Mouse (Mus musculus): Measurements from ENCODE around the gene B4galt1. TPM values are rescaled to one million over a fixed set of nuclear protein-coding genes. Genes with fewer than 3 reads are reported as not detected.

B4galt1 gene
- polyA plus RNA-seq, 1 experiment: 3.2 TPM

DNA sequence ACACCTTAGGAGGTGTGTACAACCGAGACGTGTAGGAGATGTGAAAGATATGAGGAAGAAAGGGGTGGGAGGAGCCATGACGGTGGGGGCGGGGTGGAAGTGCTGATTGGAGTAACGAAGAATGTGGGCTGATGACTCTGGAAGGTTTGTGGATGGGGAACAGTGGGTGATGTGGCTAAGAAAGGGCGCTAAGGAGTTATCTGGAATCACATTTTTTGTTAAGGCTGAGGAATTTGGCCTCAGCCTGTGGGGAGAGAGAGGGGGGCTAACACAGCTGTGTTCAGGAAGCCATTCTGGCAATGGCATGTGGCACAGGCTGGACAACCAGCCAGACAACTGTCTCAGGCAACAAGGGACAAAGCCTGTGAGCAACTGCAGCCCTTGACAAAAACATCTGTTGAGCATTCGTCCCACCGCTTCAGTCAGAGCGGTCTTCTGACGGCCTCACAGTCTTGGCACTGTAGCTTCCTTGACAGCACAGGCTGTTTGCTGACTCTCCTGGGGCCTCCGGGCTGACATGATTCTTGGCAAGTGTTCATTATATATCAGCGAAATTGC lies 23.1 kb upstream of the B4galt1 start:
- TF ChIP-seq CTCF (IDR thresholded peaks at IDR 0.05; ENCODE audit: borderline replicate concordance, insufficient read depth, low read depth, low read length) (no peak), POLR2A (IDR thresholded peaks at IDR 0.05; ENCODE audit: borderline replicate concordance, insufficient read depth, low read length) (no peak)
- H3K4me3 ChIP-seq (replicated peaks; ENCODE audit: insufficient read depth, low read depth, low read length): no peak overlapping the region
- no peaks in the 10 kb centered on the region for H3K27me3 ChIP-seq (ENCODE audit: control insufficient read depth, insufficient read depth, low read length)
- 36% methylated on average over 12 of the region's 12 CpGs for WGBS
- H3K27ac ChIP-seq (ENCODE audit: insufficient read depth, low read length): no peak overlapping the region
- no peak for DNase-seq
- H3K4me1 ChIP-seq (ENCODE audit: control insufficient read depth, insufficient read depth, low read length): peaks cover 18% of the 10 kb centered on the region

GRCm38 (mm10) chr4:40875842-40876241 lies 22.0 kb upstream of the B4galt1 start:
- WGBS: 58% methylated on average over 20 of the region's 20 CpGs
- Histone ChIP-seq H3K27ac (ENCODE audit: insufficient read depth, low read length) (no peak overlapping the region), H3K4me1 (ENCODE audit: control insufficient read depth, insufficient read depth, low read length) (peaks cover 18% of the 10 kb centered on the region), H3K4me3 (replicated peaks; ENCODE audit: insufficient read depth, low read depth, low read length) (no peak overlapping the region), H3K27me3 (ENCODE audit: control insufficient read depth, insufficient read depth, low read length) (no peaks in the 10 kb centered on the region)
- TF ChIP-seq CTCF (IDR thresholded peaks at IDR 0.05; ENCODE audit: borderline replicate concordance, insufficient read depth, low read depth, low read length): no peak
- TF ChIP-seq POLR2A (IDR thresholded peaks at IDR 0.05; ENCODE audit: borderline replicate concordance, insufficient read depth, low read length): no peak
- peak; percentile 25 to 41 for DNase-seq

DNA sequence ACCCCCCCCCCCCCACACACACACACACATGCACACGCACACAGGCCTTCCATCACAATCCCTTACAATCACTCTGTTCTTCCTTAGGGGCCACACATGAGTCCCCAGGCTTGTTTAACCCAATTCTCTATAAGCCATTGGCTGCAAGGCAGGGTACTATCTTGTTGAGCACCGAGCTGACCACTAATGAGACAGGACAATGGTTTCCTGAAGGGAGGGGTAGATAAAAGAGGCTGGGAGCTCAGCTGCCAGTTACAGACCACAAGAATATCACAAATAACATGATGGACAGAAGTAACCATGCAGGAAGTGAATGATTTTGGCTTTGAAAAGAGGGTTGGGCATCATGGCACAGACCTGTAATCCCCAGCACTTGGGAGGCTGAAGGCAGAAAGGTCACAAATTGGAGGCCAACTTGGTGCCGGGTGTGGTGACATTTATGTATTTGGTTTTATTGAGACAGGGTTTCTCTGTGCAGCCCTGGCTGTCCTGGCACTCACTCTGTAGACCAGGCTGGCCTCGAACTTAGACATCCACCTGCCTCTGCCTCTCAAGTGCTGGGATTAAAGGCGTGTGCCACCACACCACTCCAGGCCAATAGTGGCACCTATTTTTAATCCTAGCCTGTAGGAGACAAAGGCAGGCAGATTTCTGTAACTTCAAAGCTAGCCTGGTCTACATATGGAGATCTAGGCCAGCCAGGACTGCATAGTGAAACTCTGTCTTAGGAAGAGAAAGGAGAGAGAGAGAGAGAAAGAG lies 21.2 kb upstream of the B4galt1 start:
- H3K27ac ChIP-seq (ENCODE audit: insufficient read depth, low read length): no peak overlapping the region
- DNase-seq: no peak
- WGBS: 91% methylated on average over 5 of the region's 5 CpGs
- H3K4me3 ChIP-seq (replicated peaks; ENCODE audit: insufficient read depth, low read depth, low read length): no peak overlapping the region
- H3K27me3 ChIP-seq (ENCODE audit: control insufficient read depth, insufficient read depth, low read length): no peaks in the 10 kb centered on the region
- TF ChIP-seq CTCF (IDR thresholded peaks at IDR 0.05; ENCODE audit: borderline replicate concordance, insufficient read depth, low read depth, low read length) (no peak), POLR2A (IDR thresholded peaks at IDR 0.05; ENCODE audit: borderline replicate concordance, insufficient read depth, low read length) (no peak)
- H3K4me1 ChIP-seq (ENCODE audit: control insufficient read depth, insufficient read depth, low read length): peaks cover 18% of the 10 kb centered on the region

- H3K4me3 ChIP-seq (replicated peaks; ENCODE audit: insufficient read depth, low read depth, low read length): no peak overlapping the region
- DNase-seq: peak; percentile 48 to 66
- H3K4me1 ChIP-seq (ENCODE audit: control insufficient read depth, insufficient read depth, low read length): peaks cover 20% of the 10 kb centered on the region
- TF ChIP-seq POLR2A (IDR thresholded peaks at IDR 0.05; ENCODE audit: borderline replicate concordance, insufficient read depth, low read length) (no peak), CTCF (IDR thresholded peaks at IDR 0.05; ENCODE audit: borderline replicate concordance, insufficient read depth, low read depth, low read length) (no peak)
- WGBS: 9% methylated on average over 6 of the region's 6 CpGs
- peak overlapping the region; percentile 64 for H3K27ac ChIP-seq (ENCODE audit: insufficient read depth, low read length)
- no peaks in the 10 kb centered on the region for H3K27me3 ChIP-seq (ENCODE audit: control insufficient read depth, insufficient read depth, low read length)
These were observed 20.4 kb upstream of the B4galt1 start for GRCm38 (mm10) chr4:40874151-40874600.

DNA sequence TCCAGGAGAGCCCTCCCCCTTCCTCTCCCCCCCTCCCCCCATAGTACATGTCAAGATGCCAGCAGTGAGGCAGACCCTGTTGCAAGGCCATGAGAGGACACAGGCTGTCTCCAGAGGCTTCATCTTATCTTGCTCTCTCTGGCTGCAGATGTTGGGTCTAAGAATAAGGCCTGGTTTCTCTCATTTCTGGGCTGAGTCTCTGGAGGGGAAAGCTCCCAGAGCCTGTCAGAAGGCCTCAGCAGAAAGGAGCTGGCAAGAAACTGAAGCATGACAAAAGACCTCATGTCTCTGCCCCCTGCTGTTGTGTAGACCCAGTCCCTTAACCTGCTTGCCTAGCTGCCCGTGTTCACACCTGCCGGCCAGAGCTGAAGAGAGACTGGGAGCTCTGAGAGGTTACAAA lies 19.5 kb upstream of the B4galt1 start:
- Histone ChIP-seq H3K27ac (ENCODE audit: insufficient read depth, low read length) (no peak overlapping the region; the same call in 1 of the 2 replicates), H3K4me1 (ENCODE audit: control insufficient read depth, insufficient read depth, low read length) (peaks cover 23% of the 10 kb centered on the region), H3K27me3 (ENCODE audit: control insufficient read depth, insufficient read depth, low read length) (no peaks in the 10 kb centered on the region), H3K4me3 (replicated peaks; ENCODE audit: insufficient read depth, low read depth, low read length) (no peak overlapping the region)
- peak in 1 of 2 experiments; percentile 17 for DNase-seq
- TF ChIP-seq CTCF (IDR thresholded peaks at IDR 0.05; ENCODE audit: borderline replicate concordance, insufficient read depth, low read depth, low read length): no peak
- no peak for TF ChIP-seq POLR2A (IDR thresholded peaks at IDR 0.05; ENCODE audit: borderline replicate concordance, insufficient read depth, low read length)
- 71% methylated on average over 2 of the region's 2 CpGs for WGBS

DNA sequence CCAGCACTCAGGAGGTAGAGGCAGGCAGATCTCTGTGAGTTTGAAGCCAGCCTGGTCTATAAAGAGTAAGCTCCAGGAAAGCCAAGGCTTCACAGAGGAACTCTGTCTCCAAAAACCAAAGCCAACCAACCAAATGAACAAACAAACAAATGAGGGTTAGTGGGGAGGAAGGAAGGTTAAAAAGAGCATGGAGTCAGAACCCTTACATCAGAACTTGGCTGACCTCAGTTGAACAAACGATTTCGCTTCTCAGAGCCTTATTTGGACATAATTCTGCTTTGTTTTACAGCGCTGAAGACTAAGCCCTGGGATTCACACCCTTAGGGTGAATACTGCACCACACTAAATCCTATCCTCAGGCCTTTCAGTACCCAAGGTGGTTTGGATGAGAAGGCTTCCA lies 18.3 kb upstream of the B4galt1 start:
- H3K27ac ChIP-seq (ENCODE audit: insufficient read depth, low read length): no peak overlapping the region
- TF ChIP-seq POLR2A (IDR thresholded peaks at IDR 0.05; ENCODE audit: borderline replicate concordance, insufficient read depth, low read length) (no peak), CTCF (IDR thresholded peaks at IDR 0.05; ENCODE audit: borderline replicate concordance, insufficient read depth, low read depth, low read length) (no peak)
- 94% methylated on average over 3 of the region's 3 CpGs for WGBS
- no peaks in the 10 kb centered on the region for H3K27me3 ChIP-seq (ENCODE audit: control insufficient read depth, insufficient read depth, low read length)
- no peak overlapping the region for H3K4me3 ChIP-seq (replicated peaks; ENCODE audit: insufficient read depth, low read depth, low read length)
- peaks cover 23% of the 10 kb centered on the region for H3K4me1 ChIP-seq (ENCODE audit: control insufficient read depth, insufficient read depth, low read length)
- DNase-seq: no peak

DNA sequence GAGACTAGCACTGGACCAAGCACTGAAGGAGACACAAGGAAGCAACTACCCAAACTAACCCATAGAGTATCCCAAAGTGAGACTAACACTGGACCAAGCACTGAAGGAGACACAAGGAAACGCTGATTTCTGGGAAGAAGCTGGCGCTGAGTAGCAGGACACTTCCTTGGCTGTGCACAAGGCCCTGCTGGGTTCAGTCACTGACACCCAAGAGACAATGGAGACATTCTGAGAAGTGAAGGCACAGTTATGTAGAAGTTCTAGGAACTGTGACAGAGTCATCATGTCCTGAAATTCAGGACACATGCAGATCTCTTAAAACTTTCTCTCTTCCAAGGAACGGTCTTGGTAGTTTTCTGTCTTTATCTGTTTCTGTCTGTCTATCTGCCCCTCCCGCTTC lies 16.4 kb upstream of the B4galt1 start:
- WGBS: 90% methylated on average over 4 of the region's 4 CpGs
- no peak for TF ChIP-seq POLR2A (IDR thresholded peaks at IDR 0.05; ENCODE audit: borderline replicate concordance, insufficient read depth, low read length)
- TF ChIP-seq CTCF (IDR thresholded peaks at IDR 0.05; ENCODE audit: borderline replicate concordance, insufficient read depth, low read depth, low read length): no peak

More for the DNA sequence above, 16.4 kb upstream of the B4galt1 start:
- no peak overlapping the region for H3K27ac ChIP-seq (ENCODE audit: insufficient read depth, low read length)
- no peaks in the 10 kb centered on the region for H3K27me3 ChIP-seq (ENCODE audit: control insufficient read depth, insufficient read depth, low read length)
- H3K4me3 ChIP-seq (replicated peaks; ENCODE audit: insufficient read depth, low read depth, low read length): no peak overlapping the region
- DNase-seq: no peak
- peaks cover 16% of the 10 kb centered on the region; the same call in 1 of the 2 replicates for H3K4me1 ChIP-seq (ENCODE audit: control insufficient read depth, insufficient read depth, low read length)
